15 mouse cellular contexts compared by ENCODE assay signal in genomic region chr12:97203636-97204389, GRCm38 (mm10).
"Had no signal": no experiment of that assay in that cellular context is flagged by ENCODE, and none has a peak within 500 bp of the region (broad histone marks: within the 10 kb centered on the region; RNA-seq: fewer than 3 reads in every experiment).

No protein-coding gene starts in this region.

- H3K4me3 ChIP-seq: kidney, embryonic 15.5 days; liver, embryonic 13.5 days; lung, embryonic 15.5 days; megakaryocyte, embryonic 14.5 days; midbrain, embryonic 12.5 days; neural tube, embryonic 13.5 days had no signal

- H3K27ac ChIP-seq: kidney, embryonic 15.5 days; liver, embryonic 13.5 days; lung, embryonic 15.5 days; macrophage; midbrain, embryonic 12.5 days; neural tube, embryonic 13.5 days had no signal

- H3K36me3 ChIP-seq: kidney, embryonic 15.5 days; liver, embryonic 13.5 days; lung, embryonic 15.5 days; midbrain, embryonic 12.5 days; neural tube, embryonic 13.5 days had no signal

- H3K27me3 ChIP-seq: kidney, embryonic 15.5 days; liver, embryonic 13.5 days; lung, embryonic 15.5 days; megakaryocyte, embryonic 14.5 days; midbrain, embryonic 12.5 days; neural tube, embryonic 13.5 days had no signal

- DNase-seq: kidney, postnatal 14 days; liver; liver, embryonic 13.5 days; liver, postnatal 0 days; lung, postnatal 14 days; retina, postnatal 1 day; right cerebral cortex, postnatal 25 days; thymus, postnatal 4 days had no signal

- H3K4me2 ChIP-seq: kidney, embryonic 15.5 days; liver, embryonic 13.5 days; lung, embryonic 15.5 days; midbrain, embryonic 12.5 days; neural tube, embryonic 13.5 days had no signal

- H3K4me1 ChIP-seq: kidney, embryonic 15.5 days; liver, embryonic 13.5 days; lung, embryonic 15.5 days; megakaryocyte, embryonic 14.5 days; midbrain, embryonic 12.5 days; neural tube, embryonic 13.5 days had no signal

- H3K9ac ChIP-seq: kidney, embryonic 15.5 days; liver, embryonic 13.5 days; liver, postnatal 0 days; lung, embryonic 15.5 days; midbrain, embryonic 12.5 days; neural tube, embryonic 13.5 days had no signal

- H3K9me3 ChIP-seq: kidney, embryonic 15.5 days; liver, embryonic 13.5 days; lung, embryonic 15.5 days; megakaryocyte, embryonic 14.5 days; midbrain, embryonic 12.5 days; neural tube, embryonic 13.5 days had no signal

- ATAC-seq: liver, postnatal 0 days; midbrain, embryonic 16.5 days had no signal
